Mouse (Mus musculus) olfactory bulb, adult 2 months (tissue): ENCODE results near the gene Ldlrap1.

Source experiments
- CTCF ChIP-seq: fragments of 200-500 bp; IDR thresholded peaks from 2 replicates; pipeline ENCODE4 v1.5.1; 2012; ENCODE audit warnings: low read depth, mild to moderate bottlenecking, low read length, moderate library complexity; ENCODE audit not compliant: insufficient read depth
- POLR2A ChIP-seq: fragments of 200-500 bp; IDR thresholded peaks from 2 replicates; pipeline ENCODE4 v1.6.1; 2012; ENCODE audit warnings: mild to moderate bottlenecking, low read depth, low read length, moderate library complexity; ENCODE audit not compliant: insufficient read depth

DNA sequence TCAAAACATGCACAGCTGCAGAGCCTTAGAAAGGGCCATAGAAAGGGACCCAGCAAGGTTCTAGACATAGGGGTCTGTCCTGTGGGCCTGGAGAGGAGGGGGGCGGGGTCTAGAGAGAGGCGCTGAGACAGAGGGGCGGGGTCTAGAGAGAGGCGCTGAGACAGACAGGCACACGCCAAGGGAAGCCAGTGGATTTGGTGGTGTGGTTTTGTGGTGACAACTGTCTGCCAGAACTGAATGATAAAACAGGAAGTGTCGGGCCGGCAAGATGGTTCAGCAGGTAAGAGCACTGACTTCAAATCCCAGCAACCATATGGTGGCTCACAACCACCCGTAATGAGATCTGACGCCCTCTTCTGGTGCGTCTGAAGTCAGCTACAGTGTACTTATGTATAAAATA lies 19.1 kb upstream of the Ldlrap1 start:
- TF ChIP-seq CTCF (no peak), POLR2A (no peak)
